Mouse (Mus musculus): ENCODE results near the gene Fbh1. TPM values are rescaled to one million over a fixed set of nuclear protein-coding genes. Genes with fewer than 3 reads are reported as not detected.
"Not testable (repeated sequence)": the region's sequence is repeated elsewhere in the genome, so short reads cannot be mapped to it uniquely, and the experiment has no call there.

Gene Fbh1
- total RNA-seq, 2 experiments from 2014 or later, result 32.8 to 38.9 TPM

DNA sequence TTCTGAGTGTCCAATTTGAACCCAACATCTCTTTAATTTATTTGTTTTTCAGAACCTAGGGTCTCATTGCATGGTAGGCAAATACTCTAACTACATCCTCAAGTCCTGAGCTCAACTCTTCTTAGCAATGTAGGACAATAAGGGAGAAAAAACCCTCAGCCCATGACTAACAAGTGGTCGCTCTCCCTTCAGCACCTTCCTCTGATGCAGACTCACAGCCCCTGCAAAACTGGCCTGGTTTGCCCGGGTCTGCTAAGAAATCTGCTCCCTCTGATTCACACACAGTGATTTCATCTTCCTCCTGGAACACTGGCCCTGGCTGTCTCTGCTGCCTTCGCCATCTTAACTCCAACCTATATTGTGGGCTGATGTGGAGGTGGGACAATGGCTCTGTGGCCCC, 48.3 kb downstream of the Fbh1 start:
- intact Hi-C loops (cut with DNase I; ENCODE audit: low total_unique reads), result no loop called here
- DNase-seq, result no peak

DNA sequence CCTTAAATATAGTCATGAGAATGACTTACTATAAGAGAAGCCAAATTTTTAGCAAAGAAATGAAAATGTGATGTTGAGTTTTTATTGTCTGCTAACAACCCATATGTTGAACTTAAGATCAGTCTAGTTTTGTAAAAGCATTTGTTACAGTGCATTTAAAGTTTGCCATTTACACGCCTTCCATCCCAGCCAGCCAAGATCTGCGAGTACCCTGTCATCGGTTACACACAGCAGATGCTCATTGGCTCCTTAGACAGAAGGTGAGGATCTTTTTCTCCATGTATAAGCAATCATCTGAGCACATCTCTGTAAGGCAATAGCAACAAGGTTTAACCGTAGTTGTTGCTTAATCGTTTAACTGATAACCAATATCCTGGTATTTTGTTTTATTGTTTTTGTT, 49.8 kb downstream of the Fbh1 start:
- intact Hi-C loops (cut with DNase I; ENCODE audit: low total_unique reads), result no loop called here
- DNase-seq, result no peak

DNA sequence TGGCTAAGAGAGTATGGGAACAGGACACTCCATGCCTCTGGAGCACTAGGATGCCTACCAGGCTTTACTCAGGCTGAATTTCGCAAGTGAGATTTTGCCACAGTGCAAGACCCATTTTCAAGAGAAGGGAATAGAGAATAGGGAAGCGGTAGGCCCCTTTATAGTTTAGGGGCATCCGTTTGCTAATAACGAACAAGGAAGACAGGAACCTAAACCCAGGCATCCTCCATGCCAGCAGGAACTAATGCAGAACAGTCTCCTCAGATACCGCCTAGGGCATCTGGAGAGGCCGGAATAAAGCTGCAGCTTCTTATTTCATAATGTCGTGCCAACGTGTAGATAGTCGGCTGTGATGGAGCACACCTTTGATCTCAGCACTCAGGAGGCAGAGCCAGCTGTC, 54.8 kb downstream of the Fbh1 start:
- no peak for DNase-seq
- intact Hi-C loops (cut with DNase I; ENCODE audit: low total_unique reads), result no loop called here

DNA sequence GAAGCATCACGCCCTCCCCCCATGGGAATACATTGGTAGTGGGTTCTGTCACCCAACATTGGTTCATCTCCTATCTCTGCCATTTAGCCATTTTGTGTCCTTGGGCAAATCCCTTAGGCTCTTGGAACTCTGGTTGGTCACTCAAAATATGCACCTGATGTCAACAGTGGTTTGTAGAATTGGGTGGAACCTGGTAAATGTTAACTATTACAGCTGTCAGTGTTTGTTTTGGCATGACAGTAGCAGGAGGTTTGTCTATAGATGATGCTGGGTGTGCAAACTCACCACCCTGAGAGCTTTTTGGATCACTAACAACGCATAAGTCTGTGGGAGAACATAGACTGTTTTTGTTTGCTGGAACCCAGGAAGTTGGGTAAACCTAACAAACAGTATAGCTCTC, 58.8 kb downstream of the Fbh1 start:
- intact Hi-C loops (cut with DNase I; ENCODE audit: low total_unique reads), result no loop called here

DNA sequence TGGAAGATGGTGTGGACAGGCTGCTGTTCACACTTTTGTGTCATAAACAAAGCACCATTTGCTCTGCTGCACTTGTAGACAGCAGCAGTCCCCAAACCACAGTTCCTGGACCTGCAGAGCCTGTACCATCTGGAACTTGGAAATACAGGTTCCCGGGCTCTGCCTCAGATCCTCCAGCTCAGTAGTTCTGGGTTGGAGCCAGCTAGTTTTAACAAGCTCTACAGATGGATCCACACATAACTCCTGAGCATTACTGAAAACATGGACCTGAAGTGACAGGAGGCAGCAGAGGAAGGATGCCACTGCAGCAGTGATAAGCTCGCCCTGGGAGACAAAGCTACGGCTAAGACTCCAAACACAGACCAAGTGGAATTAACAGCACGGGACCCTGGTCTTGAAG, 62.8 kb downstream of the Fbh1 start:
- intact Hi-C loops (cut with DNase I; ENCODE audit: low total_unique reads), result no loop called here
- no peak for DNase-seq

More for the DNA sequence above, 58.8 kb downstream of the Fbh1 start:
- DNase-seq, result no peak

DNA sequence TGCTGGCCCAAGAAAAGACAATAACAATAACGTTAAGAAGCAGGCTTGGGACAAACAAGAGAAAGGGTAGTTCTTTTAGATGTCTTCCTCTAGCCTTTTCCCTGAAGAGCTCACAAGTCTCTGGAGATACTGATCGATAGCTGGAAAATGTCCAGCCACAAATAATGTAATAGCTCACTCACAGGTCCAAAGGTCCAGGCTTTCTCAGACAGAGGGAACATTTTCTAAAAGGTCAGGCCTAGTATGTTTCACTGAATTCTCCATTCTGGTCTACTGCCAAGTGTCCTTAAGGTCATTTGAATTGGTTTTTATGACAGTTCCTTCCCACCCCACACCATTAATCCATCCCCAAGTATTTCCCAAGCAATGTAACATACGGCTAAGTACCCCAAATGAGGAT, 64.4 kb downstream of the Fbh1 start:
- intact Hi-C loops (cut with DNase I; ENCODE audit: low total_unique reads), result no loop called here
- no peak for DNase-seq

DNA sequence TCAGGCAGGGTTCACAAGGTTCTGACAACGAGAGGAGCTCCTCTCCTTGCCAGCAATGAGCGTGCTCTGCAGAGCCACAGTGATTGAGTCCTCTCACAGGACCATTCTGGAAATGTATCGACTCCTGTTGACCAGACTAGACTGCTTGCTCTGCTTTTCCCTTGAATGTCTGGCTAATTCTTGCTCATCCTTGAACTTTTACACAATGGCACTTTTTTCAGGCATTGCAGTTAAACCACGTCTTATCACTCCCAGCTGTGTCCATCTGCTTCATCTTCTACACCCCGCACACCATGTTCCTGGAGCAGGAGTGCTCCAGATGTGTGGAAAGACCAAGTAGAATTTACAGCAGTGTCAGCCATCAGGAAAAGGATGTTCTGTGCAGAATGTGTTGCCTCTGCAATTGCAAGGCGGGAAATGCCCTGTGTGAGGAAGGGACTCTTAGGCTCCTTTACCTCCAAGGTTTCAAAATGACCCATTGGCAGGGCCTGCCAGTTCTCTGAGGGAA, 64.8 kb downstream of the Fbh1 start:
- DNase-seq, result no peak
- intact Hi-C loops (cut with DNase I; ENCODE audit: low total_unique reads), result no loop called here

DNA sequence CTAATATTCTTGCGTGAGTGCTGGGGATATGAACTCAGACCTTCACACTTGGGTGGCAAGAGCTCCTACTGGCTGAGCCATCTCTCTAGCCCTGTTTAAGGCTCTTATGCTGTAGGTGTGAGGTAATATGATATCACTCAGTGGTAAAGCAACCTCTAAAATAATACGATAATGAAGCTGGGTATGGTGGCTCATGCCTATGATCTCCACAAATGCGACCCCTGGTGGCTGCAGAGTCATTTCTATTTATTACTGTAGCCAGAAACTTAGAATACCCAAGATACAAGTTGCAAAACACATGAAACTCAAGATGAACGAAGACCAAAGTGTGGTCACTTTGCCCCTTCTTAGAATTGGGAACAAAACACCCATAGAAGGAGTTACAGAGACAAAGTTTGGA, 67.3 kb downstream of the Fbh1 start:
- intact Hi-C loops (cut with DNase I; ENCODE audit: low total_unique reads), result not testable (repeated sequence)

DNA sequence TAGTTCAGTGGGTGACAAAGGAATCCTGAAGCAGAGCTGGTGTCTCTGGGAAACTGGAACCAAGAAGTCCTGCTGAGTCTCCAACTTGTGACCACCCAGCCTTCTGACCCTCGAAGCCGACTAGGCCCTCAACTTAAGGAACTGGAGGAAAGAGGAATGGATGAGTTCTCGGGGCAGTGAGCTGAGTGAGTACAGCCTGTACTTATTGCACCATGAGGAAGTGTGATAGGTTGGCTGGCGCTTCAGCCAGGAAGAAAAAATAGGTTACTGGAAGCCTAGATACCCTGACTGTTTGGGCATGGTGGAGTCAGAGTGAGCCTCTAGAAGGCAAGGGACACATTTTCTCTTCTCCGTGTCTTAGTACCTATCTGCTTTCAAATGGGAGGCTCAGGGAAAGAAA, 68.8 kb downstream of the Fbh1 start:
- intact Hi-C loops (cut with DNase I; ENCODE audit: low total_unique reads), result no loop called here
- DNase-seq, result no peak

More for the DNA sequence above, 67.3 kb downstream of the Fbh1 start:
- DNase-seq, result peak; percentile 6

DNA sequence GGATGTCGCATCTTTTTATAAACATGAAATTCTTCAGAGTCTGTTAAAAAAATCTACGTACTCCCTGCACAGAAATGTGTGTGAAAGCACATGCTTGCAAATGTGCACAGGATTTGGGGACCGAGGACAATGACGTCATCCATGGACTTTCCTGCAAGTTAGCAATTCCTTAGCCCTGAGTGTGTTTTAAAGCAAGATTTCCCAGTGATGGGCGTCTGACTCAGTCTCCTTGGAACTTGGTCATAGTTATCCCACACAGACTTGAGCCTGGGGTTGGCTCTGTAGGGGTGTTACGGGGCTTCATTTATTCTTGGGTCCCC, 70.7 kb downstream of the Fbh1 start:
- intact Hi-C loops (cut with DNase I; ENCODE audit: low total_unique reads), result no loop called here
- no peak for DNase-seq

DNA sequence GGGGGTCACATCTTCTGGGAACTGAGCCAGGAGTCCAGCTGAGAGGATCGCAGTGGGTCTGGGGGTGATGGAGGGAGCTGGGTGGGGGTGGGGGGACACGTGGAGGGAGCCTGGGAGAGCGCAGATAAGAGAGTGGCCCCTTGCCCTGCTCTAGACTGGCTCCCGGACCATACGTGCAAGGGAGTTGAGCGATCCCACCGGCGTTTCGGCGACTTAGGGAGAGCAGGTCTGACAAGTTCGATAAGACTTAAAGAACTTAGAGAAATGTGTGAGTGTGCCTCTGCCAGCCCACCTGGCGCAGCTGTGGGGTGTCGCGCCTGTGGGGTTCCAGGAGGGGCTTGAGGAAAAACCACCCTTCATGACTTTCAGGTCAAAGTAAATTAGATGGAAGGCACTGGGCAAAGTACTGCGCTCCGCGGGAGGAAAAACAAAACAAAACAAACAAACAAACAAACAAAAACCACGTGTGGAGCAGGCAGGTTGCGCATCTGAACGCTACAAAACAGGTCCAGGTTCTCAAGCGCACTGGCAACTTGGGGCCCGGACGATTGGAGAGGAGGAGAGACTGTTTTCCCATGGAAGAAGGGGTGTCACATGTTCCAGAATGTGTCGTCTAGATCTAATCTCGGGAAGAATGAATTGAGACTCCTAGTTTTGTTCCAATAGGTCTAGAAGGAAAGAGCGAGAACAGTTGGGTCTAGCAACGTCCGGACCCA, 71.2 kb downstream of the Fbh1 start:
- intact Hi-C loops (cut with DNase I; ENCODE audit: low total_unique reads), result no loop called here
- no peak for DNase-seq

DNA sequence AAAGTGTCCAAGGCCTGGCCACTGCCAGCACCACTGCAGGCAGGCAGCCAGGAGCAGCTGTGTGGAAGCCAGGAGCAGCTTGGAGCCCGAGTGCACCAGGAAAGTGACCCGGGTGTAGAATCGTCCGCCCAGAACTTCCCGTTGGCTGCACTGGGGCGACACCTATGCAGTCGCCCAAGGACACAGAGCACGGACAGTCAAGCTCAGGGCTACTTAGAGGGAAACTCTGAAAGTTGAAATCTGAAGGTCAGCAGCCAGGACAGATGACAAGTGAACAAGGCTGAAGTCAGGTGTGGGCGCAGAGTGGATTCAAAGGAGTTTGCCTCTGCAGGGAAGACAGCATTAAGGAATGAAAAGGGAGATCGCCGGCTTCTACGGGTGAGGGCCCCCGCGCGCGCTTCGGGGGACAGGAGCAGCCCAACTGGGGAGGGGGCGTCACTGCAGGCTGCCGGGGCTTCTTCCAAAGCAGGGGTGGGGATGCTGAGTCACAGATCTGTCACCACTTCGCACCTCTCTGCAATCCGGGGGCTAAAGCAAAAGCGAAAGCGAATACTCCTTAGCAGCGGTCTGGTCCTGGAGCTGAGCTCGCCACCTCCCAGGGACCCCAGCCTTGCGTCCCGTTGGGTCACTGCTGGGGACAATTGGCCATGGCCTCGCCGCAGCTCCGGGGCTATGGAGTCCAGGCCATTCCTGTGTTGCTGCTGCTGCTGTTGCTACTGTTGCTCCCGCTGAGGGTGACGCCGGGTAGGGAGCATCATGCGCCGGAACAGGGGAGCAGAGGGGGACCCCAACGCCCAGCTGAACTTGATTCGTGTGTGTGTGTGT, 72.0 kb downstream of the Fbh1 start, which contains the start of gene Il15ra:
TSS of gene Il15ra (plus strand) at position 90 of the 825 bp plus-strand sequence.
- peak; percentile 89 for DNase-seq
- intact Hi-C loops (cut with DNase I; ENCODE audit: low total_unique reads), result no loop called here

DNA sequence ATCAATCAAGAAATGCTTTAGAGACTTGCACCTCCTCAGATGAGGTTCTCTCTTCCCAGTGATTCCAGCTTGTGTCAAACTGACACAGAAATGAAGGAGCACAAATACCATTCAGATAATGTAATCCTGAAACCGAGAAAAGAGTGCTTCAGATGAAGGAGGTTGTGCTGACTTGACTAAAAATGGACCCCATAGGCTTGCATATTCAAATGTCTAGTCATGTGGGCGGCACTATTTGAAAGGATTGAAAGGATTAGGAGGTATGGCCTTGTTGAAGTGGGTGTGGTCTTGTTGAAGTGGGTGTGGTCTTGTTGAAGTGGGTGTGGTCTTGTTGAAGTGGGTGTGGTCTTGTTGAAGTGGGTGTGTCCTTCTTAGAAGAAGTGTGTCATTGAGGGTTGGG, 77.5 kb downstream of the Fbh1 start:
- DNase-seq, result no peak
- intact Hi-C loops (cut with DNase I; ENCODE audit: low total_unique reads), result no loop called here

DNA sequence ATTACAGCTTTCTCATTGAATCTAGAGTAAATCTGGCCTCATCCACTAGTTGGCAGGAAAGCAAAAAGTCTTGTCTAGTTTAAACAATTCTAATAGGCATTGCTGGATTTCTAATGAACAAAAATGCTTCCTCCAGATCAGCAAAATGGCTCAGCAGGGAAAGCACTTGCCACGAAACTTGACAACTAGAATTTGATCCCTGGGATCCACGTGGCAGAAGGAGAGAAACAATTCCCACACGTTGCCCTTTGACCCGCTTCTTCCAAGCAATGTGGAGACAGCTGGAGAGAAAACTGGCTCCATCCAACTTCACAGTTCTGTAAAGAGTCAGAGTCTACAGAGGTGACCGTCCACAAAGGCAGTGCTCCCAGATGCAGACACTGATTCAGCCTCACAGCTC, 78.4 kb downstream of the Fbh1 start:
- DNase-seq, result no peak
- intact Hi-C loops (cut with DNase I; ENCODE audit: low total_unique reads), result no loop called here

DNA sequence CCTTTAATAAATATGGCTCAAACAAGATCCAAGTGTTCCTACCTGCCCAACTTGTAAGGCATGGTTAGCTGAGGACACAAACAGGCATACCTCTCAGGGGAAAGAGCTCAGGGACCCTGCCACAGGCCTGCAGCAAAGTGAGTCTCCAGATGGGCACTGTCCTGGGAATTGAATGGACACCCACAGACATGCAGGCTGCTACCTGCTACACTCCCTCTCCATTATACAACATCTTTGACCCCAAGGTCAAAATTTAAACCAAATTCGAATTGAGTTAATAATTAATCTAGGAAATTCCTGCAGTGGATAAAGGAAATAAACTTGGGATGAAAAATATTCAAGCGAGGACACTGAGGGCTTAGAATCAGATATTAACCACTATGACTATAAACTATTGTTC, 81.5 kb downstream of the Fbh1 start:
- no peak for DNase-seq
- intact Hi-C loops (cut with DNase I; ENCODE audit: low total_unique reads), result no loop called here

DNA sequence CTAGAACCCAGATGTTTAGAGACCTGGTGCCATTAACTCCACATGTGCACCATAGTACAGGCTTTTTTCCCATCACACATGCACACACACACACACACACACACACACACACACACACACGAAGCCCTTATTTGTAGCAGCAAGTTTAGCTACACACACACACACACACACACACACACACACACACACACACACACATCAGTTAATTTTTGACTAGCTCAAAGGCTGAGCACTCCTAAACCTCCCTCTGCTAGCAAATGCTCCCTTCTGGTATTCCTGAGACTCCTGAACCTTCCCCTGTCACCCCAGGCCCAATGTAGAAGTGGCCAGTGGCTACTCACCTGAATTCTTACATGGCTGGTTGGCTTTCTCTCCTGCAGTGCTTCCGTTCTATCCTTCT, 83.3 kb downstream of the Fbh1 start:
- no peak for DNase-seq
- intact Hi-C loops (cut with DNase I; ENCODE audit: low total_unique reads), result no loop called here

DNA sequence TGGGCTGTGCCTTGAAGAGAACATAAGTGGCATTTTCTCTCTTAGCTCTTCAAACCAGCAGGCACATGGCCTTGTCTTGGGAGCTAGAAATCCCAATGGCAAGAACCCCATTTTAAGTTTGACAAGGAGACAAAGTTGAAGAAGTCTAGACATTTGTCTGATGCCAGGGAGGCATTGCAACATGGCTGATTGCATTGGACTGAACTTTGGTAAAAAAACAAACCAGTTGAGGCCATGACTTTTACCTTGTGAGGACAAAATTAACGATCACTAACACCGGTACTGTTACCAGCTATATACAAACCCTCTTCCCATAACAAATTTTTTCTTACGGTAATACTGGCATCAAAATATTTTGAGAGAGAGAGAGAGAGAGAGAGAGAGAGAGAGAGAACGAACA, 84.0 kb downstream of the Fbh1 start:
- no peak for DNase-seq
- intact Hi-C loops (cut with DNase I; ENCODE audit: low total_unique reads), result no loop called here

Data from gastrocnemius, postnatal 14 days (tissue).